Mouse (Mus musculus) heart, adult 2 months (tissue): ENCODE measurements at regions not wholly inside any gene's neighbourhood (a gene's known extent, or its start where the extent isn't known, plus 50 kb on each side); places are given as distances from the start of the nearest gene placed in this dataset.

Source experiments
- CTCF ChIP-seq: fragments of 200-600 bp; IDR thresholded peaks from 2 replicates; pipeline ENCODE4 v1.8.1; 2022; ENCODE audit warnings: antibody characterized with exemption, mild to moderate bottlenecking, moderate library complexity
- POLR2A ChIP-seq: fragments of 200-500 bp; IDR thresholded peaks from 2 replicates; pipeline ENCODE4 v1.6.1; 2011; ENCODE audit warnings: mild to moderate bottlenecking, low read depth, low read length, control low read depth; ENCODE audit not compliant: insufficient read depth

DNA sequence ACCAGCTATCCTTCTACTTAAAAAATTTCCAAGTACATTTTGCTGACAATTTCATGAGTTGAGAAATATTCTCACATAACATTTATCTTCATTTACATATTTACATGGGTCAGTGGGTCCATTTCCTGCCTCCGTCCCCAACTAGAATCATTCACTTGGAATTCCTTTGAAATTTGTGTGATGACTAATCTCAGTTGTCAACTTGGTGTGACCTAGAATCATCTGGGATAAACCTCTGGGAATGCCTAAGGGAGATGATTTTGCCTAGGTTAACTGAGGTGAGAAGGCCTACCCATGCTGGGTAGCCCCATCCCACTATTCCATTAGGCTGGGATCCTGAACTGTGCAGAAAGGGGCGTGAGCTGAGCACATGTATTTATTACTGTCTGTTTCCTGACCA, 63.8 kb downstream of the Ccng2 start:
- TF ChIP-seq CTCF (no peak), POLR2A (no peak)
